Mouse (Mus musculus): ENCODE measurements around the gene Zc3h12b. TPM values are rescaled to one million over a fixed set of nuclear protein-coding genes. Genes with fewer than 3 reads are reported as not detected.
A peak's percentile ranks its signal among the peaks of the same experiment; 100 is the strongest.

The Zc3h12b gene
- polyA plus RNA-seq (2014; fragmentation: Nextera tagmentation; extraction: Ambion mirVana) = 2.3 and 5.7 TPM in 2 replicates

GRCm38 (mm10) chrX:95711227-95712111 is at the start of gene Zc3h12b:
Gene Zc3h12b, plus strand, starts transcription at chrX:95711678.
- Histone ChIP-seq H3K4me1 (replicated peaks; ENCODE audit: control insufficient read depth, insufficient read depth, low read length) (no peaks in the 10 kb centered on the region), H3K4me2 (replicated peaks; ENCODE audit: low read depth, low read length) (peak within 1 kb of the TSS; percentile 40), H3K27me3 (ENCODE audit: control insufficient read depth, insufficient read depth, low read length) (no peaks in the 10 kb centered on the region), H3K9ac (ENCODE audit: low read depth, low read length) (peak within 1 kb of the TSS; percentile 40; the same call in 1 of the 2 replicates), H3K4me3 (ENCODE audit: low read depth, low read length) (peak within 1 kb of the TSS; percentile 37), H3K36me3 (ENCODE audit: control insufficient read depth, insufficient read depth, low read length) (no peaks in the 10 kb centered on the region), H3K9me3 (ENCODE audit: control insufficient read depth, low read length) (no peaks in the 10 kb centered on the region), H3K27ac (ENCODE audit: low read depth, low read length) (peak within 1 kb of the TSS; percentile 68; the same call in 1 of the 2 replicates)
- peak; percentile 84 for DNase-seq (ENCODE audit: low spot score)
- ATAC-seq (ENCODE audit: low FRiP score) = peak; percentile 99
- 17% methylated on average over 46 of the region's 46 CpGs for WGBS

GRCm38 (mm10) chrX:95682206-95682605 is 29.3 kb upstream of the Zc3h12b start:
- 95% methylated on average over 1 of the region's 1 CpGs for WGBS
- H3K27ac ChIP-seq (ENCODE audit: low read depth, low read length) = no peak overlapping the region
- no peak overlapping the region for H3K4me3 ChIP-seq (ENCODE audit: low read depth, low read length)
- no peaks in the 10 kb centered on the region for H3K36me3 ChIP-seq (ENCODE audit: control insufficient read depth, insufficient read depth, low read length)
- no peak for DNase-seq (ENCODE audit: low spot score)
- no peak overlapping the region for H3K9ac ChIP-seq (ENCODE audit: low read depth, low read length)
- H3K27me3 ChIP-seq (ENCODE audit: control insufficient read depth, insufficient read depth, low read length) = no peaks in the 10 kb centered on the region
- no peaks in the 10 kb centered on the region for H3K4me1 ChIP-seq (replicated peaks; ENCODE audit: control insufficient read depth, insufficient read depth, low read length)
- ATAC-seq (ENCODE audit: low FRiP score) = no peak
- no peaks in the 10 kb centered on the region for H3K9me3 ChIP-seq (ENCODE audit: control insufficient read depth, low read length)
- no peak overlapping the region for H3K4me2 ChIP-seq (replicated peaks; ENCODE audit: low read depth, low read length)

GRCm38 (mm10) chrX:95687119-95687518 is 24.4 kb upstream of the Zc3h12b start:
- Histone ChIP-seq H3K9me3 (ENCODE audit: control insufficient read depth, low read length) (no peaks in the 10 kb centered on the region), H3K4me2 (replicated peaks; ENCODE audit: low read depth, low read length) (no peak overlapping the region), H3K4me1 (replicated peaks; ENCODE audit: control insufficient read depth, insufficient read depth, low read length) (no peaks in the 10 kb centered on the region), H3K4me3 (ENCODE audit: low read depth, low read length) (no peak overlapping the region), H3K27ac (ENCODE audit: low read depth, low read length) (no peak overlapping the region), H3K27me3 (ENCODE audit: control insufficient read depth, insufficient read depth, low read length) (no peaks in the 10 kb centered on the region), H3K9ac (ENCODE audit: low read depth, low read length) (no peak overlapping the region), H3K36me3 (ENCODE audit: control insufficient read depth, insufficient read depth, low read length) (no peaks in the 10 kb centered on the region)
- ATAC-seq (ENCODE audit: low FRiP score) (no peak), DNase-seq (ENCODE audit: low spot score) (peak; percentile 0)
- 67% methylated on average over 1 of the region's 1 CpGs for WGBS

- WGBS = 39% methylated on average over 2 of the region's 2 CpGs
- no peak overlapping the region for H3K4me2 ChIP-seq (replicated peaks; ENCODE audit: low read depth, low read length)
Measured at GRCm38 (mm10) chrX:95738253-95738652, 26.8 kb downstream of the Zc3h12b start.

GRCm38 (mm10) chrX:95795881-95796280 is 84.4 kb downstream of the Zc3h12b start:
- ATAC-seq (ENCODE audit: low FRiP score) (no peak), DNase-seq (ENCODE audit: low spot score) (no peak)
- no peak overlapping the region for H3K9ac ChIP-seq (ENCODE audit: low read depth, low read length)
- no peaks in the 10 kb centered on the region for H3K4me1 ChIP-seq (replicated peaks; ENCODE audit: control insufficient read depth, insufficient read depth, low read length)
- H3K36me3 ChIP-seq (ENCODE audit: control insufficient read depth, insufficient read depth, low read length) = no peaks in the 10 kb centered on the region
- H3K4me3 ChIP-seq (ENCODE audit: low read depth, low read length) = no peak overlapping the region
- no peak overlapping the region for H3K4me2 ChIP-seq (replicated peaks; ENCODE audit: low read depth, low read length)
- H3K27me3 ChIP-seq (ENCODE audit: control insufficient read depth, insufficient read depth, low read length) = no peaks in the 10 kb centered on the region
- no peaks in the 10 kb centered on the region for H3K9me3 ChIP-seq (ENCODE audit: control insufficient read depth, low read length)
- no peak overlapping the region for H3K27ac ChIP-seq (ENCODE audit: low read depth, low read length)
- 89% methylated on average over 3 of the region's 3 CpGs for WGBS

More at GRCm38 (mm10) chrX:95738253-95738652, 26.8 kb downstream of the Zc3h12b start:
- no peaks in the 10 kb centered on the region for H3K9me3 ChIP-seq (ENCODE audit: control insufficient read depth, low read length)
- DNase-seq (ENCODE audit: low spot score) (peak; percentile 21), ATAC-seq (ENCODE audit: low FRiP score) (no peak)
- no peaks in the 10 kb centered on the region for H3K36me3 ChIP-seq (ENCODE audit: control insufficient read depth, insufficient read depth, low read length)
- no peaks in the 10 kb centered on the region for H3K4me1 ChIP-seq (replicated peaks; ENCODE audit: control insufficient read depth, insufficient read depth, low read length)
- H3K9ac ChIP-seq (ENCODE audit: low read depth, low read length) = no peak overlapping the region
- H3K4me3 ChIP-seq (ENCODE audit: low read depth, low read length) = no peak overlapping the region
- no peak overlapping the region for H3K27ac ChIP-seq (ENCODE audit: low read depth, low read length)
- no peaks in the 10 kb centered on the region for H3K27me3 ChIP-seq (ENCODE audit: control insufficient read depth, insufficient read depth, low read length)

GRCm38 (mm10) chrX:95801790-95802189 is 90.3 kb downstream of the Zc3h12b start:
- no peak overlapping the region for H3K9ac ChIP-seq (ENCODE audit: low read depth, low read length)
- DNase-seq (ENCODE audit: low spot score) (no peak), ATAC-seq (ENCODE audit: low FRiP score) (no peak)
- H3K36me3 ChIP-seq (ENCODE audit: control insufficient read depth, insufficient read depth, low read length) = no peaks in the 10 kb centered on the region
- no peaks in the 10 kb centered on the region for H3K9me3 ChIP-seq (ENCODE audit: control insufficient read depth, low read length)
- 78% methylated on average over 1 of the region's 1 CpGs for WGBS
- H3K27me3 ChIP-seq (ENCODE audit: control insufficient read depth, insufficient read depth, low read length) = no peaks in the 10 kb centered on the region
- no peak overlapping the region for H3K4me2 ChIP-seq (replicated peaks; ENCODE audit: low read depth, low read length)
- no peak overlapping the region for H3K27ac ChIP-seq (ENCODE audit: low read depth, low read length)
- H3K4me1 ChIP-seq (replicated peaks; ENCODE audit: control insufficient read depth, insufficient read depth, low read length) = no peaks in the 10 kb centered on the region
- no peak overlapping the region for H3K4me3 ChIP-seq (ENCODE audit: low read depth, low read length)

GRCm38 (mm10) chrX:95852806-95853205 is 141.3 kb downstream of the Zc3h12b start:
- no peaks in the 10 kb centered on the region for H3K27me3 ChIP-seq (ENCODE audit: control insufficient read depth, insufficient read depth, low read length)
- no peaks in the 10 kb centered on the region for H3K4me1 ChIP-seq (replicated peaks; ENCODE audit: control insufficient read depth, insufficient read depth, low read length)
- H3K27ac ChIP-seq (ENCODE audit: low read depth, low read length) = no peak overlapping the region
- H3K4me3 ChIP-seq (ENCODE audit: low read depth, low read length) = no peak overlapping the region
- no peaks in the 10 kb centered on the region for H3K9me3 ChIP-seq (ENCODE audit: control insufficient read depth, low read length)
- no peak for ATAC-seq (ENCODE audit: low FRiP score)
- H3K9ac ChIP-seq (ENCODE audit: low read depth, low read length) = no peak overlapping the region
- no peak overlapping the region for H3K4me2 ChIP-seq (replicated peaks; ENCODE audit: low read depth, low read length)
- DNase-seq (ENCODE audit: low spot score) = no peak
- no peaks in the 10 kb centered on the region for H3K36me3 ChIP-seq (ENCODE audit: control insufficient read depth, insufficient read depth, low read length)
- WGBS = 65% methylated on average over 7 of the region's 14 CpGs

- no peaks in the 10 kb centered on the region for H3K36me3 ChIP-seq (ENCODE audit: control insufficient read depth, insufficient read depth, low read length)
- no peaks in the 10 kb centered on the region for H3K4me1 ChIP-seq (replicated peaks; ENCODE audit: control insufficient read depth, insufficient read depth, low read length)
- no peak overlapping the region for H3K4me3 ChIP-seq (ENCODE audit: low read depth, low read length)
- no peaks in the 10 kb centered on the region for H3K9me3 ChIP-seq (ENCODE audit: control insufficient read depth, low read length)
- H3K27me3 ChIP-seq (ENCODE audit: control insufficient read depth, insufficient read depth, low read length) = no peaks in the 10 kb centered on the region
- H3K9ac ChIP-seq (ENCODE audit: low read depth, low read length) = no peak overlapping the region
- ATAC-seq (ENCODE audit: low FRiP score) (no peak), DNase-seq (ENCODE audit: low spot score) (no peak)
- H3K4me2 ChIP-seq (replicated peaks; ENCODE audit: low read depth, low read length) = no peak overlapping the region
- no peak overlapping the region for H3K27ac ChIP-seq (ENCODE audit: low read depth, low read length)
Measured at GRCm38 (mm10) chrX:95881111-95881510, 169.6 kb downstream of the Zc3h12b start.

GRCm38 (mm10) chrX:95902716-95903115 is 191.2 kb downstream of the Zc3h12b start:
- H3K36me3 ChIP-seq (ENCODE audit: control insufficient read depth, insufficient read depth, low read length) = no peaks in the 10 kb centered on the region
- H3K4me1 ChIP-seq (replicated peaks; ENCODE audit: control insufficient read depth, insufficient read depth, low read length) = no peaks in the 10 kb centered on the region
- H3K27ac ChIP-seq (ENCODE audit: low read depth, low read length) = no peak overlapping the region
- no peak overlapping the region for H3K4me3 ChIP-seq (ENCODE audit: low read depth, low read length)
- ATAC-seq (ENCODE audit: low FRiP score) (no peak), DNase-seq (ENCODE audit: low spot score) (no peak)
- H3K9me3 ChIP-seq (ENCODE audit: control insufficient read depth, low read length) = no peaks in the 10 kb centered on the region
- WGBS = 89% methylated on average over 3 of the region's 3 CpGs
- H3K9ac ChIP-seq (ENCODE audit: low read depth, low read length) = no peak overlapping the region
- H3K4me2 ChIP-seq (replicated peaks; ENCODE audit: low read depth, low read length) = no peak overlapping the region
- no peaks in the 10 kb centered on the region for H3K27me3 ChIP-seq (ENCODE audit: control insufficient read depth, insufficient read depth, low read length)

Data from hindbrain, embryonic 11.5 days (tissue).